Mouse (Mus musculus) stomach, postnatal 0 days (tissue): ENCODE results near the gene Arhgef33. TPM values are rescaled to one million over a fixed set of nuclear protein-coding genes. Genes with fewer than 3 reads are reported as not detected.
A peak's percentile ranks its signal among the peaks of the same experiment; 100 is the strongest.

ENCODE experiments used
- ATAC-seq: fragments of 200-750 bp; cut with Nextera tagmentation; 2 replicates; pipeline ENCODE4 v1.8.0; 2017; ENCODE audit not compliant: low FRiP score, low TSS enrichment
- DNase-seq: peaks from one replicate; pipeline ENCODE4 v3.0.0-alpha.2; 2016; ENCODE audit warnings: low spot score
- H3K27ac ChIP-seq: fragments of 300-500 bp; sonication (generic); replicated peaks from 2 replicates; pipeline ENCODE4 v1.5.1; 2014; ENCODE audit warnings: mild to moderate bottlenecking, control low read depth
- H3K27me3 ChIP-seq: fragments of 300-500 bp; sonication (generic); 2 replicates; pipeline ENCODE4 v1.6.1; 2014; ENCODE audit warnings: low read length; ENCODE audit not compliant: control insufficient read depth, insufficient read depth
- H3K36me3 ChIP-seq: fragments of 300-500 bp; sonication (generic); 2 replicates; pipeline ENCODE4 v1.6.1; 2014; ENCODE audit warnings: low read length, mixed read lengths; ENCODE audit not compliant: control insufficient read depth, insufficient read depth
- H3K4me1 ChIP-seq: fragments of 300-500 bp; sonication (generic); replicated peaks from 2 replicates; pipeline ENCODE4 v1.6.1; 2014; ENCODE audit warnings: antibody characterized with exemption; ENCODE audit not compliant: control insufficient read depth, insufficient read depth
- H3K4me2 ChIP-seq: fragments of 300-500 bp; sonication (generic); replicated peaks from 2 replicates; pipeline ENCODE4 v1.6.1; 2014; ENCODE audit warnings: low read depth, mild to moderate bottlenecking, control low read depth, moderate library complexity
- H3K4me3 ChIP-seq: fragments of 300-500 bp; sonication (generic); 2 replicates; pipeline ENCODE4 v1.5.1; 2014; ENCODE audit warnings: low read depth, low read length, control low read depth
- H3K9ac ChIP-seq: fragments of 300-500 bp; sonication (generic); 2 replicates; pipeline ENCODE4 v1.6.1; 2014; ENCODE audit warnings: mild to moderate bottlenecking, low read length, control low read depth, mixed read lengths
- H3K9me3 ChIP-seq: fragments of 300-500 bp; sonication (generic); 2 replicates; pipeline ENCODE4 v1.6.1; 2016; ENCODE audit warnings: low read length; ENCODE audit not compliant: control insufficient read depth
- CTCF ChIP-seq: IDR thresholded peaks from 2 replicates; pipeline ENCODE4 v1.5.1; 2016; ENCODE audit warnings: antibody characterized with exemption, low read depth, mild to moderate bottlenecking, moderate library complexity
- EP300 ChIP-seq: optimal IDR thresholded peaks from 2 replicates; pipeline ENCODE3; 2016; ENCODE audit warnings: antibody characterized with exemption
- WGBS: fragments of 180-500 bp; shearing (Covaris S2); extraction: QIAGEN DNeasy Blood & Tissue Kit; methylation state at CpG from one replicate; pipeline ENCODE4 v1.1.7; 2014; 5-methylcytosine and 5-hydroxymethylcytosine counted together
- polyA plus RNA-seq: library from polyadenylated mRNA; unstranded; fragments of >200 nt; fragmentation: Nextera tagmentation; extraction: Ambion mirVana; gene quantifications from 2 replicates; pipeline ENCODE4 v1.2.1, GENCODE M21; 2015

Gene Arhgef33
- polyA plus RNA-seq, 1 experiment from 2014 or later = 1.4 TPM

- Histone ChIP-seq H3K36me3 (no peaks in the 10 kb centered on the region), H3K4me1 (no peaks in the 10 kb centered on the region), H3K27me3 (no peaks in the 10 kb centered on the region), H3K27ac (no peak overlapping the region), H3K4me2 (no peak overlapping the region), H3K9me3 (no peaks in the 10 kb centered on the region), H3K4me3 (no peak overlapping the region), H3K9ac (no peak overlapping the region)
- DNase-seq (no peak), ATAC-seq (no peak)
- TF ChIP-seq EP300 = no peak
- 56% methylated on average over 1 of the region's 1 CpGs for WGBS
Observed at GRCm38 (mm10) chr17:80385671-80386070, 78.5 kb downstream of the Arhgef33 start.

DNA sequence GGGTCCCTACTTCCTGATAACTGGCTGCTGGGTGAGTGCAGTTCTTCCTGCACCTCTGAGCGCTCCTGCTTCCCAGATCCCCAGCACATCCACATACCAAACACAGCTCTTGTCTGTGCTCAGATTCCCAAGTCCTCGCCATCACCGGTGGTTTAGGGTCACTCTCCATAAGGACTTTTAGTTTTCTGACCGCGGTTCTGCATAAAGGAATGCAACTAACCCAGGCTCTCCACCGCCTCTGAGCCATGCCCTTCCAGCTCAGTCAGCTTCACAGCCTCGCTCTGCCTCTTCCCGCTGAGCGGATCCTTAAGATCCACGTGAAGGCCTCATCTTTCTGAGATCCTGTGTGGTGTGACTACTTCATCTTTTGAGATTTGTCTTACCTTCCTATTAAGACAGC, 82.8 kb downstream of the Arhgef33 start:
- Histone ChIP-seq H3K36me3 (no peaks in the 10 kb centered on the region), H3K4me3 (no peak overlapping the region), H3K9me3 (no peaks in the 10 kb centered on the region), H3K4me1 (no peaks in the 10 kb centered on the region), H3K27ac (no peak overlapping the region), H3K9ac (no peak overlapping the region), H3K27me3 (no peaks in the 10 kb centered on the region), H3K4me2 (no peak overlapping the region)
- no peak for TF ChIP-seq CTCF
- TF ChIP-seq EP300 = no peak
- 67% methylated on average over 10 of the region's 10 CpGs for WGBS
- DNase-seq (no peak), ATAC-seq (no peak)

DNA sequence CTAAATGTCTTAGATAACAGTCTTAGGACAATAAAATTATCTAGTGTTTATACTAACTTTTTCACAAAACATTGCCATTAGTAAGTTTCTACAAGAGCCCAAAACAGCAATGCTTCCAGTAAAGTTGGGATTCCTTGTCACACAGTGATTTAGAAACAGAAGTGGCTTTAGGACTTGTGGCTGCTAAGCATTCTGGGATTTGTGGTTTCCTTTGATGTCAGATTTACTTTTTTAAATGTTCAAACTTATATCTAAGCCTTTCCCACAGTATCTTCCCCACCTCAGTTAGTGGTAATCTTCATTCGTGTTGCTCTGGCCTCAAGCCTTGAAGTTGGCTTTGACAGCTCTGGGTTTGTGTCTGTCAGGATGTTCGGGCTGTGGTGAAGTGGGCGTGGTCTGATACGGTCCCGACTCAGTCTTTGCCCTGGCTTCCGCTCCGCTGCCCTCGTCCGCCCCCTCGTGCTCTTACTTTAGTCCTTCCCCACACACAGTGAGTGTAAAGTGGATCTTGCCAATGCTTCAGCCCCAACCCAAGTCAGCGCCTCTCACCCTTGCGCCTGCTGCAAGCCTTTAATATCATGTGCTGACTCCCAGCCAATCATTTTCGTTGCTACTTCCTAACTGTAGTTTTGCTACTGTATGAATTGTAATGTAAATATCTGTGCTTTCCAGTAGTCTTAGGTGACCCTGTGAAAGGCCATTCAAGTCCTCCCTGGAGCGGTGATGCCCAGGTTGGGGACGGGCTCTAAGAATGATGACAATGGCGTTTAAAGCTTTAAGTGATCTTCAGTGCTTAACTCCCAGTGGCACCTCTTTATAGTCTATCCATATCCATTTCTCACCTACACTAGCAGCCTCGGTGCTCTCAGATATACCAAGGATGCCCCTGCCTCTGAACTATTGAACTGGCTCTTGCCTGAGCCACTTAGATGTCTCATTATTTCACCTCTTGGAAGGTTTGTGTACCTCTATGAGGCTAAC, 84.5 kb downstream of the Arhgef33 start:
- peak overlapping the region; percentile 53 for H3K4me2 ChIP-seq
- H3K4me1 ChIP-seq = no peaks in the 10 kb centered on the region
- peak; percentile 79 for DNase-seq
- H3K27ac ChIP-seq = no peak overlapping the region
- H3K4me3 ChIP-seq = peak overlapping the region; percentile 30
- TF ChIP-seq CTCF (peak; percentile 69), EP300 (no peak)
- no peaks in the 10 kb centered on the region for H3K36me3 ChIP-seq
- H3K27me3 ChIP-seq = no peaks in the 10 kb centered on the region
- peak; percentile 92 for ATAC-seq
- WGBS = 9% methylated on average over 17 of the region's 17 CpGs
- 0 out of 2 replicates have a peak overlapping the region, but pooled peaks have one; percentile 2 for H3K9ac ChIP-seq
- no peaks in the 10 kb centered on the region for H3K9me3 ChIP-seq

DNA sequence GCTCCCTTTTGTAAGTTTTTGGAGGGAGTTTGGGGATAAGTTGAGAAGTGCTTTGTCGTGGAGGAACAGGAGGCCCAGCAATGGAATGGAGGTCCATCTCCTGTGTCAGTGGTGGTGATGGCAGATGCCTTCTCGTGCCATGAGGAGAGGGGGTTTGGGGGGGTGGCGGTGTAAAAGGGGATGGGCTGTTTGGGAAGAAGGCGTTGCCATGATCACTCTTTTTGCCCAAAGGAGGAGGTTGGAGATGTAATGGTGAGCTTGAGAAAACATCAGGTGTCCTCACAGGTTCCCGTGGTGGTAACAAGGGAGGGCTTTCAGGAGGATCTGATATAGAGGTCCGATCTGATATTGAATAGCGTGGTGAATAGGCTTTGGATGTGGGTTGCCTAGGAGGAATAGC, 91.0 kb downstream of the Arhgef33 start:
- TF ChIP-seq EP300 = no peak
- TF ChIP-seq CTCF = no peak
- H3K9ac ChIP-seq = no peak overlapping the region
- no peak overlapping the region for H3K27ac ChIP-seq
- no peaks in the 10 kb centered on the region for H3K4me1 ChIP-seq
- ATAC-seq (no peak), DNase-seq (no peak)
- no peaks in the 10 kb centered on the region for H3K27me3 ChIP-seq
- H3K4me2 ChIP-seq = no peak overlapping the region
- H3K9me3 ChIP-seq = no peaks in the 10 kb centered on the region
- peaks cover 10% of the 10 kb centered on the region for H3K36me3 ChIP-seq
- WGBS = 94% methylated on average over 7 of the region's 7 CpGs
- no peak overlapping the region for H3K4me3 ChIP-seq

DNA sequence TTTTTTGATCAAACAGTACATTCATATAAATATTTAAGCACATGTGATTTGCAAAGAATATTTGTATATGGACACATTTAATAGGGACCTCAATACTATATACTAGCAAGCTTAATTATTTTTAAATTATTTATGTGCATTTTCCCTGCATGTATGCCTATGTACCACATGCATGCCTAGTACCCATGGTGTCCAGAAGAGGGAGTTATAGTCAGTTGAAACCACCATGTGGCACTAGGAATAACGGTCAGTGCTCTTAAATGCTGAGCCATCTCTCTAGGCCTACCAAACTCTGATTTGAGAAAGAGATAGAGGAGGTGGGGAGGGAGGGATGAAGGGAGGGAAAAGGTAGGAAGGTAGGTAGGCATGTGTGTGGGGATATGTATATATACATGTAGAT, 104.0 kb downstream of the Arhgef33 start:
- no peaks in the 10 kb centered on the region for H3K4me1 ChIP-seq
- H3K9ac ChIP-seq = no peak overlapping the region
- H3K27me3 ChIP-seq = no peaks in the 10 kb centered on the region
- H3K9me3 ChIP-seq = no peaks in the 10 kb centered on the region
- TF ChIP-seq CTCF (peak; percentile 64), EP300 (no peak)
- no peak for ATAC-seq
- DNase-seq = no peak
- H3K36me3 ChIP-seq = peaks cover 30% of the 10 kb centered on the region
- 60% methylated on average over 1 of the region's 1 CpGs for WGBS
- no peak overlapping the region for H3K4me3 ChIP-seq
- no peak overlapping the region for H3K27ac ChIP-seq
- no peak overlapping the region for H3K4me2 ChIP-seq

GRCm38 (mm10) chr17:80418572-80419210, 111.5 kb downstream of the Arhgef33 start:
- H3K9ac ChIP-seq = no peak overlapping the region
- ATAC-seq = no peak
- 89% methylated on average over 10 of the region's 10 CpGs for WGBS
- H3K4me1 ChIP-seq = no peaks in the 10 kb centered on the region
- H3K36me3 ChIP-seq = peaks cover 18% of the 10 kb centered on the region
- H3K4me3 ChIP-seq = no peak overlapping the region
- no peak for DNase-seq
- H3K4me2 ChIP-seq = no peak overlapping the region
- H3K9me3 ChIP-seq = no peaks in the 10 kb centered on the region
- no peak overlapping the region for H3K27ac ChIP-seq
- H3K27me3 ChIP-seq = no peaks in the 10 kb centered on the region
- TF ChIP-seq EP300 (no peak), CTCF (no peak)
